Mouse (Mus musculus): Measurements from ENCODE around the gene Rit1. TPM values are rescaled to one million over a fixed set of nuclear protein-coding genes. Genes with fewer than 3 reads are reported as not detected.
"Not testable (repeated sequence)": the region's sequence is repeated elsewhere in the genome, so short reads cannot be mapped to it uniquely, and the experiment has no call there.

Gene Rit1
- polyA plus RNA-seq, 1 experiment = 60.9 TPM

- no peak for DNase-seq (ENCODE audit: extremely low spot score in 1 of 2, low spot score in 1 of 2)
Observed at GRCm38 (mm10) chr3:88736556-88736955, 19.9 kb downstream of the Rit1 start.

GRCm38 (mm10) chr3:88738641-88739040, 22.0 kb downstream of the Rit1 start:
- peak in 1 of 2 experiments; percentile 71 for DNase-seq (ENCODE audit: extremely low spot score in 1 of 2, low spot score in 1 of 2)

GRCm38 (mm10) chr3:88740147-88740546, 23.5 kb downstream of the Rit1 start:
- no peak for DNase-seq (ENCODE audit: extremely low spot score in 1 of 2, low spot score in 1 of 2)

GRCm38 (mm10) chr3:88745534-88745933, 28.9 kb downstream of the Rit1 start:
- no peak for DNase-seq (ENCODE audit: extremely low spot score in 1 of 2, low spot score in 1 of 2)

- no peak for DNase-seq (ENCODE audit: extremely low spot score in 1 of 2, low spot score in 1 of 2)
Observed at GRCm38 (mm10) chr3:88746139-88746870, 29.7 kb downstream of the Rit1 start.

GRCm38 (mm10) chr3:88746871-88747231, 30.2 kb downstream of the Rit1 start:
- no peak for DNase-seq (ENCODE audit: extremely low spot score in 1 of 2, low spot score in 1 of 2)

- no peak for DNase-seq (ENCODE audit: extremely low spot score in 1 of 2, low spot score in 1 of 2)
Observed at GRCm38 (mm10) chr3:88754283-88754682, 37.6 kb downstream of the Rit1 start.

- DNase-seq (ENCODE audit: extremely low spot score in 1 of 2, low spot score in 1 of 2) = no peak
Observed at GRCm38 (mm10) chr3:88755541-88755940, 38.9 kb downstream of the Rit1 start.

GRCm38 (mm10) chr3:88756276-88756675, 39.6 kb downstream of the Rit1 start:
- DNase-seq (ENCODE audit: extremely low spot score in 1 of 2, low spot score in 1 of 2) = peak in 1 of 2 experiments; percentile 52

- peak; percentile 82 to 87 for DNase-seq (ENCODE audit: extremely low spot score in 1 of 2, low spot score in 1 of 2)
Observed at GRCm38 (mm10) chr3:88758045-88758500, 41.4 kb downstream of the Rit1 start.

GRCm38 (mm10) chr3:88761619-88762018, 45.0 kb downstream of the Rit1 start:
- no peak for DNase-seq (ENCODE audit: extremely low spot score in 1 of 2, low spot score in 1 of 2)

- DNase-seq (ENCODE audit: extremely low spot score in 1 of 2, low spot score in 1 of 2) = no peak
Observed at GRCm38 (mm10) chr3:88762401-88762831, 45.8 kb downstream of the Rit1 start.

GRCm38 (mm10) chr3:88771189-88771940, 54.7 kb downstream of the Rit1 start:
- DNase-seq (ENCODE audit: extremely low spot score in 1 of 2, low spot score in 1 of 2) = peak; percentile 70 to 81

GRCm38 (mm10) chr3:88771941-88772280, 55.3 kb downstream of the Rit1 start:
- not testable (repeated sequence) for DNase-seq (ENCODE audit: extremely low spot score in 1 of 2, low spot score in 1 of 2)

- peak; percentile 97 to 98 for DNase-seq (ENCODE audit: extremely low spot score in 1 of 2, low spot score in 1 of 2)
Observed at GRCm38 (mm10) chr3:88772399-88772798, 55.8 kb downstream of the Rit1 start.

- DNase-seq (ENCODE audit: extremely low spot score in 1 of 2, low spot score in 1 of 2) = not testable (repeated sequence)
Observed at GRCm38 (mm10) chr3:88773163-88773562, 56.5 kb downstream of the Rit1 start.

- not testable (repeated sequence) for DNase-seq (ENCODE audit: extremely low spot score in 1 of 2, low spot score in 1 of 2)
Observed at GRCm38 (mm10) chr3:88774939-88775841, 58.6 kb downstream of the Rit1 start, which contains the start of gene Syt11. Gene Syt11, minus strand, starts transcription at chr3:88775164.

All from frontal cortex, adult 2 months (tissue).